Mouse (Mus musculus): ENCODE results near the gene Ext2. TPM values are rescaled to one million over a fixed set of nuclear protein-coding genes. Genes with fewer than 3 reads are reported as not detected.

Gene Ext2
- total RNA-seq, 2 experiments from 2014 or later = 60.2 to 61.4 TPM

DNA sequence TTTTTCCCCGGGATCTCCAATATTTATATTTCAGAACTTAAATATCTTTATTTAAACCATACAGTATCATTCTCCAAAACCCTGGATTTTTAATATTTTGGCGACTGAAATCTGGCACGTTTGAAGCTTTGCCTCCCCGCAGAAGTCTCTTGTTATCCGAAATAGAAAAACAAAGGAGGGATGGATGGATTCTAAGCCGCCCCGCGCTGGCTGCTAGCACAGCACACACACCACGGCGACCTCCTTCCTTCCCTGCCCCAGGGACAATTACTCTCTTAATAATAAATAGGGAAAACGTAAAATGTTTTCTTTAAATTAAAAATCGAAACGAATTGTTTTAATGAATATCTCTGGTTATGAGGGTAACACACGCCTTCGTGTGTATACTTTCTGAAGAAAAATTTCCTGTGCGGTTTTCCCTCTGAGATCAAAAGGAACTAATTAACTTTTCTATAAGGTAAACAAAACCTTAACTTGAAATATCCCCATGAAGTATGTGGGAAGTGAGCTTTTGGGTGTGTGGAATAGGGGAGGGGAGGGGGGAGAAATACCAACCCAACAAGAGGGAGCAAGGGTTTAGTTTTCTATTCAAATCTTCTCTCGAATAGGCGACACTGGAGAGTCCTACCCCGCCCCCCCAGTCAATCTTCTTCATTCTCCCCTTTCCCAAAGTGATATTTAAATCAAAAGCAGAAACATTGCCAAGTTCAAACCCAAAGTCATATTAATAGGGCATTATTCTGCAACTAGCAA, 203.7 kb downstream of the Ext2 start:
- DNase-seq = no peak

DNA sequence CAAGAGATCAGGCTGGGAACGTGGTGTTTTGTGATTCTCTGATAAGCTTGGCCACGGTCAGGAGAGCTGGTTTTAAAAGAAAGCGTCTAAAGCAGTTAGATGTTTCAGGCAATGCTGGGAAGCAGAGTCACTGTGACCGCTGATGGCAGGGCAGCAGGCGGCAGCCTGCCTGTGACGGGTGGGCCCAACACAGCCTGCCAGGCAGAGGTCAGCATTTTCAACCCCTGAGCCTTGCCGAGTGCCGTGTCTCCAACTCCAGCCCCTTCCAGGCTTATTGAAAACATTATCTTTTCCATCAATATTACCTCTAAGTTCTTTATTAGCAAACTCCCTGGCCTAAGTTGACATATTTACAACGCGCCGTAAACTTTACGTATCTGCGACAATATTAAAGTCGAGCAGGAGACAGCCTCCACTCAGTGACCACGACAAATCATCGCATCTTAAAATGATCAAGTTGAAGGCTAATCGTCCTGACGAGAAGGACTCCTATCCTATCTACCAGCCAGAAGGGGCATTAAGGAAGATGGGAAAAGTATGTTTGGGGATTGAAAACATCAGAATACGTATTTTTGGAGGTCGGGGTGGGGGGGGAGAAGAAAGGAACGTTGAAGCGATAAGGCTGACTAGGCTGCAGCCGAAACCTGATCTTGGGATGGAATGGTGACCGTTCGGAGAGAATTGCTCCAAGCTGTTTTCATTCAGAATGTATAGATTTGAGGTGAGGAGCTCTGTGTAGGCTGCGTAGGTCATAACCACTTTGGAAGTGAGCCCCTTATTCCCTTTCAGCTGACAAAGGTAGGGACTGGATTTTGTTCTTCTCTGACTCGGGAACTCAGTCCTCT, 206.3 kb downstream of the Ext2 start:
- no peak for DNase-seq

DNA sequence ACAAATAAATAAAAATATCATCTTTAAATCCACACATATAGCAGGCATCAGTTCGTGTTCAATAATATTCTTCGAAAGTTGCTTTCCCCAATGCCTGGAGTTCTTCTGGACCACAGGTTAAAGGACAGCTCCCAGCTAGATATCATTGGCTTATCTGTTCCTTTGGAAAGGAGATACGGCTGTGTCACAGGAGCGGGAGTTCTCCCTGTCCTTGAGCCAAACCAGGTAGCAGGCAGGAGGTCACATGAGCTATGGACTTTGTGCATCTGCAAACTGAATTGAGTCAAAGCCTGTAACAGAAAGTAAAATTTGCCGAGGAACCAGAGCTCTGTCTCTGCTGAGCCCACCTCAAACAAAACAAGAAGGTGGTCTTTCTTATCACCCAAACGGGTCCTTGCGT, 209.3 kb downstream of the Ext2 start:
- DNase-seq = no peak

Other genes starting within 250 kb of the Ext2 start
- gene Alx4, start 180.2 kb downstream of the Ext2 start, total RNA-seq (2021) = under 1 TPM; 0.09 to 0.21 TPM
- gene Accs, start 27.4 kb upstream of the Ext2 start, total RNA-seq (2021) = 10 to 100 TPM; 10.2 to 10.6 TPM
- gene Accsl, start 46.6 kb upstream of the Ext2 start, total RNA-seq (2021) = not detected
- 10 to 100 TPM; 24.2 to 26.7 TPM for gene Gm13889, start 134.6 kb upstream of the Ext2 start, total RNA-seq (2021)
- 1 to 10 TPM in 1 of 2 experiments, not detected in 1; 1.8 TPM for gene Gm27027, start 173.8 kb upstream of the Ext2 start, total RNA-seq (2021)
- gene Alkbh3, start 188.2 kb upstream of the Ext2 start, total RNA-seq (2021) = 10 to 100 TPM; 72.4 to 82.2 TPM

Data from heart, postnatal 4 days (tissue).